Mouse (Mus musculus) urinary bladder, adult 2 months (tissue): ENCODE data around the gene Zfp385b. TPM values are rescaled to one million over a fixed set of nuclear protein-coding genes. Genes with fewer than 3 reads are reported as not detected.

Experiments used
- DNase-seq: peaks from one replicate; pipeline ENCODE4 v3.0.0; 2022; ENCODE audit warnings: low spot score
- polyA plus RNA-seq: library from polyadenylated mRNA; depleted of rRNA; stranded (reverse); fragments of >200 nt; gene quantifications from 2 replicates; pipeline ENCODE4 v1.2.3, GENCODE M21; 2012; rRNA removed

Gene Zfp385b
- polyA plus RNA-seq, 1 experiment, result 2.0 TPM

GRCm38 (mm10) chr2:77379907-77380306 lies 439.5 kb downstream of the Zfp385b start:
- no peak for DNase-seq

- DNase-seq, result no peak
Measured at GRCm38 (mm10) chr2:77379332-77379731, 440.1 kb downstream of the Zfp385b start.

GRCm38 (mm10) chr2:77376823-77377222 lies 442.6 kb downstream of the Zfp385b start:
- DNase-seq, result no peak

GRCm38 (mm10) chr2:77375155-77375554 lies 444.3 kb downstream of the Zfp385b start:
- no peak for DNase-seq

GRCm38 (mm10) chr2:77369174-77369573 lies 450.3 kb downstream of the Zfp385b start:
- DNase-seq, result no peak

Other genes starting within 250 kb of the Zfp385b start
- gene Cwc22, start 126.7 kb upstream of the Zfp385b start, polyA plus RNA-seq, result 27.5 and 30.0 TPM in 2 replicates